Mouse (Mus musculus): ENCODE measurements at regions not wholly inside any gene's neighbourhood (a gene's known extent, or its start where the extent isn't known, plus 50 kb on each side); places are given as distances from the start of the nearest gene placed in this dataset.

GRCm38 (mm10) chr1:71900106-71901074, 247.4 kb upstream of the Fn1 start:
- Histone ChIP-seq H3K4me1 (peaks cover 4% of the 10 kb centered on the region; the same call in 1 of the 2 replicates), H3K4me3 (no peak overlapping the region), H3K9me3 (no peaks in the 10 kb centered on the region), H3K9ac (no peak overlapping the region), H3K27me3 (replicated peaks) (no peaks in the 10 kb centered on the region), H3K36me3 (replicated peaks) (no peaks in the 10 kb centered on the region), H3K4me2 (no peak overlapping the region), H3K27ac (no peak overlapping the region)
- WGBS, result 86% methylated on average over 8 of the region's 9 CpGs
- ATAC-seq (replicated peaks), result no peak

GRCm38 (mm10) chr1:71899128-71899527, 246.1 kb upstream of the Fn1 start:
- H3K27me3 ChIP-seq (replicated peaks), result no peaks in the 10 kb centered on the region
- ATAC-seq (replicated peaks), result no peak
- no peak overlapping the region for H3K4me2 ChIP-seq
- peaks cover 4% of the 10 kb centered on the region; the same call in 1 of the 2 replicates for H3K4me1 ChIP-seq
- no peaks in the 10 kb centered on the region for H3K9me3 ChIP-seq
- no peak overlapping the region for H3K9ac ChIP-seq
- no peaks in the 10 kb centered on the region for H3K36me3 ChIP-seq (replicated peaks)
- H3K4me3 ChIP-seq, result no peak overlapping the region
- H3K27ac ChIP-seq, result no peak overlapping the region
- WGBS, result 67% methylated on average over 8 of the region's 8 CpGs

GRCm38 (mm10) chr1:71898198-71898597, 245.2 kb upstream of the Fn1 start:
- no peak overlapping the region for H3K27ac ChIP-seq
- H3K36me3 ChIP-seq (replicated peaks), result no peaks in the 10 kb centered on the region
- no peak overlapping the region for H3K4me2 ChIP-seq
- H3K4me3 ChIP-seq, result no peak overlapping the region
- H3K9ac ChIP-seq, result no peak overlapping the region
- H3K27me3 ChIP-seq (replicated peaks), result no peaks in the 10 kb centered on the region
- 80% methylated on average over 6 of the region's 6 CpGs for WGBS
- peaks cover 4% of the 10 kb centered on the region; the same call in 1 of the 2 replicates for H3K4me1 ChIP-seq
- H3K9me3 ChIP-seq, result no peaks in the 10 kb centered on the region
- ATAC-seq (replicated peaks), result 0 out of 2 replicates have a peak, but pooled peaks have one; percentile 37

GRCm38 (mm10) chr1:71897464-71898051, 244.6 kb upstream of the Fn1 start:
- WGBS, result 78% methylated on average over 8 of the region's 8 CpGs
- no peaks in the 10 kb centered on the region for H3K27me3 ChIP-seq (replicated peaks)
- no peak overlapping the region for H3K27ac ChIP-seq
- H3K9ac ChIP-seq, result no peak overlapping the region
- H3K4me1 ChIP-seq, result peaks cover 4% of the 10 kb centered on the region; the same call in 1 of the 2 replicates
- no peak overlapping the region for H3K4me3 ChIP-seq
- no peaks in the 10 kb centered on the region for H3K9me3 ChIP-seq
- no peaks in the 10 kb centered on the region for H3K36me3 ChIP-seq (replicated peaks)
- no peak for ATAC-seq (replicated peaks)
- H3K4me2 ChIP-seq, result no peak overlapping the region

- H3K36me3 ChIP-seq (replicated peaks), result no peaks in the 10 kb centered on the region
- peaks cover 4% of the 10 kb centered on the region; the same call in 1 of the 2 replicates for H3K4me1 ChIP-seq
- H3K9ac ChIP-seq, result no peak overlapping the region
- WGBS, result 60% methylated on average over 11 of the region's 11 CpGs
- H3K27me3 ChIP-seq (replicated peaks), result no peaks in the 10 kb centered on the region
- no peaks in the 10 kb centered on the region for H3K9me3 ChIP-seq
- no peak for ATAC-seq (replicated peaks)
- H3K4me3 ChIP-seq, result no peak overlapping the region
- no peak overlapping the region for H3K4me2 ChIP-seq
- H3K27ac ChIP-seq, result no peak overlapping the region
These were observed 243.2 kb upstream of the Fn1 start for GRCm38 (mm10) chr1:71896141-71896725.

GRCm38 (mm10) chr1:71893636-71894035, 240.6 kb upstream of the Fn1 start:
- Histone ChIP-seq H3K27ac (no peak overlapping the region), H3K4me1 (peaks cover 4% of the 10 kb centered on the region; the same call in 1 of the 2 replicates), H3K9me3 (no peaks in the 10 kb centered on the region), H3K36me3 (replicated peaks) (no peaks in the 10 kb centered on the region), H3K4me2 (no peak overlapping the region), H3K4me3 (no peak overlapping the region), H3K27me3 (replicated peaks) (no peaks in the 10 kb centered on the region), H3K9ac (no peak overlapping the region)
- 82% methylated on average over 5 of the region's 5 CpGs for WGBS
- ATAC-seq (replicated peaks), result no peak

- Histone ChIP-seq H3K9ac (no peak overlapping the region), H3K4me3 (no peak overlapping the region), H3K36me3 (replicated peaks) (no peaks in the 10 kb centered on the region), H3K4me1 (no peaks in the 10 kb centered on the region), H3K27me3 (replicated peaks) (no peaks in the 10 kb centered on the region), H3K9me3 (no peaks in the 10 kb centered on the region), H3K27ac (no peak overlapping the region), H3K4me2 (no peak overlapping the region)
- no peak for ATAC-seq (replicated peaks)
- 90% methylated on average over 3 of the region's 3 CpGs for WGBS
These were observed 234.8 kb upstream of the Fn1 start for GRCm38 (mm10) chr1:71887809-71888208.

GRCm38 (mm10) chr1:71886903-71887302, 233.9 kb upstream of the Fn1 start:
- WGBS, result 92% methylated on average over 6 of the region's 6 CpGs
- H3K4me3 ChIP-seq, result no peak overlapping the region
- H3K27me3 ChIP-seq (replicated peaks), result no peaks in the 10 kb centered on the region
- no peak for ATAC-seq (replicated peaks)
- no peak overlapping the region for H3K9ac ChIP-seq
- H3K27ac ChIP-seq, result no peak overlapping the region
- no peak overlapping the region for H3K4me2 ChIP-seq
- no peaks in the 10 kb centered on the region for H3K36me3 ChIP-seq (replicated peaks)
- no peaks in the 10 kb centered on the region for H3K4me1 ChIP-seq
- no peaks in the 10 kb centered on the region for H3K9me3 ChIP-seq

GRCm38 (mm10) chr1:71886233-71886632, 233.2 kb upstream of the Fn1 start:
- no peak overlapping the region for H3K9ac ChIP-seq
- no peaks in the 10 kb centered on the region for H3K4me1 ChIP-seq
- no peak overlapping the region for H3K27ac ChIP-seq
- H3K27me3 ChIP-seq (replicated peaks), result no peaks in the 10 kb centered on the region
- H3K4me2 ChIP-seq, result no peak overlapping the region
- ATAC-seq (replicated peaks), result no peak
- H3K36me3 ChIP-seq (replicated peaks), result no peaks in the 10 kb centered on the region
- H3K9me3 ChIP-seq, result no peaks in the 10 kb centered on the region
- no peak overlapping the region for H3K4me3 ChIP-seq
- WGBS, result 87% methylated on average over 5 of the region's 5 CpGs

GRCm38 (mm10) chr1:71881851-71882250, 228.9 kb upstream of the Fn1 start:
- no peak overlapping the region for H3K4me3 ChIP-seq
- no peaks in the 10 kb centered on the region for H3K27me3 ChIP-seq (replicated peaks)
- H3K36me3 ChIP-seq (replicated peaks), result no peaks in the 10 kb centered on the region
- no peaks in the 10 kb centered on the region for H3K4me1 ChIP-seq
- H3K9ac ChIP-seq, result no peak overlapping the region
- ATAC-seq (replicated peaks), result no peak
- H3K4me2 ChIP-seq, result no peak overlapping the region
- no peak overlapping the region for H3K27ac ChIP-seq
- no peaks in the 10 kb centered on the region for H3K9me3 ChIP-seq
- WGBS, result 87% methylated on average over 12 of the region's 12 CpGs

- no peak overlapping the region for H3K27ac ChIP-seq
- H3K4me2 ChIP-seq, result no peak overlapping the region
- whole genome bisulfite sequencing, result 87% methylated on average over 4 of the region's 4 CpGs
- H3K36me3 ChIP-seq (replicated peaks), result no peaks in the 10 kb centered on the region
- no peaks in the 10 kb centered on the region for H3K4me1 ChIP-seq
- no peak for ATAC-seq (replicated peaks)
- no peaks in the 10 kb centered on the region for H3K9me3 ChIP-seq
- no peak overlapping the region for H3K9ac ChIP-seq
- no peak overlapping the region for H3K4me3 ChIP-seq
- H3K27me3 ChIP-seq (replicated peaks), result no peaks in the 10 kb centered on the region
These were observed 228.2 kb upstream of the Fn1 start for GRCm38 (mm10) chr1:71881191-71881590.

- no peaks in the 10 kb centered on the region for H3K27me3 ChIP-seq (replicated peaks)
- H3K9ac ChIP-seq, result no peak overlapping the region
- no peaks in the 10 kb centered on the region for H3K4me1 ChIP-seq
- no peaks in the 10 kb centered on the region for H3K36me3 ChIP-seq (replicated peaks)
- no peak overlapping the region for H3K4me2 ChIP-seq
- 78% methylated on average over 6 of the region's 6 CpGs for WGBS
- H3K4me3 ChIP-seq, result no peak overlapping the region
- H3K27ac ChIP-seq, result no peak overlapping the region
- H3K9me3 ChIP-seq, result no peaks in the 10 kb centered on the region
- ATAC-seq (replicated peaks), result no peak
These were observed 227.5 kb upstream of the Fn1 start for GRCm38 (mm10) chr1:71880480-71880879.
